Mouse (Mus musculus) v-Abl transformed pro-B cells (cell line): ENCODE data around the gene Defb36.

ENCODE experiments used
- in situ Hi-C, 2 experiments: fragments of 400-800 bp; cut with MboI; formaldehyde crosslinking; loops; one replicate each; pipeline ENCODE4 v1.15.1; 2025; ENCODE audit not compliant: unreplicated experiment in 2 of 2

The Defb36 gene

GRCm38 (mm10) chr2:152604057-152604456, at the start of gene Defb36:
TSS of gene Defb36 (plus strand) at chr2:152604327.
- in situ Hi-C loops, result no loop called here

- in situ Hi-C loops, result no loop called here
Observed at GRCm38 (mm10) chr2:152556655-152557054, 47.5 kb upstream of the Defb36 start.

GRCm38 (mm10) chr2:152569038-152569437, 35.1 kb upstream of the Defb36 start, which contains the start of gene Gm17416:
TSS of gene Gm17416 (plus strand) at chr2:152569338.
- in situ Hi-C loops, result no loop called here

- in situ Hi-C loops, result no loop called here
Observed at GRCm38 (mm10) chr2:152569881-152570280, 34.2 kb upstream of the Defb36 start.

DNA sequence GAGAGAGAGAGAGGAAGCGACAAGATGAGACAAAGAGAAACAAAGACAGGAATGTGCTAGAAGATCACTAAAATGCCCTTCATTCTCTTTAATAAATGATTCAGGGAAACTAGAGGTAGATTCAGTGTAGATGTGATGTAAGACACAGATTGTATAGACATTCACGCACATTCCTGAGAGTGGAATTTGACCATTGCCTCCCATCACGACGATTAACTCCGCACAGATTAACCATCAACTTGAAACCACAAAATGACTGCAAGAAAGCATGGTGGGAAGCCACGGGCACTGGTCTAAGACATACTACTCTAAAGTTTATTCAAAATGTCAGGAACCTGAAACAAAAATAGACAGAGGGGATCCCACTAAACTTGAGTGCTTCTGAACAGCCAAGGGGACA, 33.8 kb upstream of the Defb36 start:
- in situ Hi-C loops, result no loop called here

GRCm38 (mm10) chr2:152572114-152572794, 31.9 kb upstream of the Defb36 start, which contains the start of gene Defb21:
TSS of gene Defb21 (plus strand) at chr2:152572744.
- in situ Hi-C loops, result no loop called here

GRCm38 (mm10) chr2:152573484-152573883, 30.6 kb upstream of the Defb36 start:
- in situ Hi-C loops, result no loop called here

GRCm38 (mm10) chr2:152580107-152580506, 24.0 kb upstream of the Defb36 start, which contains the start of gene Defb19:
TSS of gene Defb19 (minus strand) at chr2:152580312.
- in situ Hi-C loops, result no loop called here

DNA sequence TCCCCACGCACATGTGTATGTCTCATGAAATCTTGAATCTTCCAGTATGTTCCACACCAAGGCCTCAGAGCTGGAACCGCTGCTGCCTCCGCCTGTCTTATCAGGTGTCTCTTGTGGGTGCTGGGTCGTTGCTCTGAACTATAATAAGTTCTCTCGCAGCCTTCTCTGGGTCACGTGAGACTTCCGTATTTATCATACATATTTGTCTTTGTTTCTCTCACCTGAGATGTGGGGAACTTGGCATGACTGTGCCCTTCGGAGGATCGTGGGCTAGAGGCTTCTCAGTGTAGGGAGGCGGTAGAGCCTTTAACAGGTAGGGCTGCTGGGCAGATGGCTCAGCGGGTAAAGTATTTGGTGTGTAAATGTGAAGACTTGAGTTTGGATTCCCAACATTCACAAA, 23.5 kb upstream of the Defb36 start:
- in situ Hi-C loops, result no loop called here

- in situ Hi-C loops, result no loop called here
Observed at GRCm38 (mm10) chr2:152586926-152587560, 17.1 kb upstream of the Defb36 start.

DNA sequence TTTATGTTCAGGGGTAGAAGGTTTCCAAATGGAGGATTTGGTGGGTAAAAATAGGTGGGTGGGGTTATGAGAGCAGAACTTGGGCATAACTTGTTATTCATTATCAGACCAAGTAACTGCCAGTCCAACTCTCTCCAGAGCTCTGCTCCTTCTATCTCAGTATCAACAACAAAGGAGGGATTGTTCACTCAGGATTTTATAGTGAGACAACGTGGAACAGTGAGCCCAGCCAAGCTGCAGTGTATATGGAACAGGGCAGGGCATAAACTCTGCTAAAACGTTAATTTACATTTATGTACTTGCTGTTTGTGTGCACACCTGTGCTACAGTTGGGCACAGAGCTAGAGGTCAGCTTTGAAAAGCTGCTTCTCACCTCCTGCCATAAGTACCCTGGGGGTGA, 15.7 kb upstream of the Defb36 start:
- in situ Hi-C loops, result no loop called here

- in situ Hi-C loops, result no loop called here
Observed at GRCm38 (mm10) chr2:152589021-152589420, 15.1 kb upstream of the Defb36 start.

DNA sequence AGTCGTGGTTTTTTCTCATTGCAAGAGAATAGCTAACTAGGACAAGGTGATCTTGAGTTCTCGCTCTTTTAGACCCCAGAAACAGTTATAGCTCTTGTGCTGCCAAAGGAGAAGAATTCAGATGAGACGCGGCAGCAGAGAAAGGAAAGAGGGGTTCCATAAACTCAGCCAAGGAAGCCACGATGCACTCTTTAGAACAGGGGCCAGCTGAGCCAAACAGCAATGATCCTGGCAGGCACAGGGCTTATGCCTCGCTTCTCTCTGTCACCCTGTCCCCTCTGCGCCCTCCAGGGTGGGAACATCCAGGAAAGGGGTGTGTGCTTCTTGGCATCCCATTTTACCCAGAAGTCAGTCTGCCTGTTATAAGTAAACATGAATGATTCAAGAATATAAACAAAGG, 4.8 kb upstream of the Defb36 start, which contains the start of gene Defb45:
TSS of gene Defb45 (minus strand) at position 101 of the 400 bp plus-strand sequence.
- in situ Hi-C loops, result no loop called here

DNA sequence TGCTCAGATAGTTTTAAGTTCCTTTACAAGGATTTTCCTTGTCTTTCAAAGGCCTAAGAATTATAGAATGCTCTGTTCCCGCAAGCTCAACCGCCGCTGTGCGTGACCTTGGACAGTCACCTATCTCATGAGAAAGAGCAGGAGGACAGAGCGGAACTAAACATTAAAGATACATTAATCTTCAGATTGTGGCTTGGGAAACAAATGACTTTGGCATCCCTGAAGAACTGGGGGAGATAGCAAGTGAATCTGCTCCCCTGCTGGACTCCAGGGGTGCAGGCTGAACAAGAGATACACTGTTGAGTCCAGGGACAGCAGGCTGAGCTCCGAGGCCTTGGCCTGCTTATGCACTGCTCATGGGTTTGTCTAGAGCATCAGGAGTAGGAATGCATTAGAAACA, 4.1 kb upstream of the Defb36 start:
- in situ Hi-C loops, result no loop called here

GRCm38 (mm10) chr2:152601275-152601960, 2.7 kb upstream of the Defb36 start:
- in situ Hi-C loops, result no loop called here

DNA sequence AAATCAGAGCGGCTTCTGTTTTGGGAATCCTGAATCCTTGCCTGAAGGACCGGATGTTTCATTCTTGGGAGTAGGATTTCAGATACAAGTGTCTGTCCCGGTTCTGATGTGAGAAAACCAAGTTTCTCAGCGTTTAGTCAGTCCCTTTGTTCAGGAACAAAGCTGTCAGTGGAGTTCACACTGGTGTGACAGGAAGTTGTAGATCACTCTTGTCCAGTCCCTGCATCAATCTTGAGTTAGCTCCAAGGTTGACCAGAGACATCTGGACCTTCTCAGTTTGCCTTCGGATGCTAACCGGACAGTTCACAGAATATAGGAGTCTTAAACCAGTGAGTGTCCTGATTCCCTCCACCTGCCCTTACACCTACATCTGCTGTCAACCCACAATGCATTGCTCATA, 3.6 kb downstream of the Defb36 start:
- in situ Hi-C loops, result no loop called here

DNA sequence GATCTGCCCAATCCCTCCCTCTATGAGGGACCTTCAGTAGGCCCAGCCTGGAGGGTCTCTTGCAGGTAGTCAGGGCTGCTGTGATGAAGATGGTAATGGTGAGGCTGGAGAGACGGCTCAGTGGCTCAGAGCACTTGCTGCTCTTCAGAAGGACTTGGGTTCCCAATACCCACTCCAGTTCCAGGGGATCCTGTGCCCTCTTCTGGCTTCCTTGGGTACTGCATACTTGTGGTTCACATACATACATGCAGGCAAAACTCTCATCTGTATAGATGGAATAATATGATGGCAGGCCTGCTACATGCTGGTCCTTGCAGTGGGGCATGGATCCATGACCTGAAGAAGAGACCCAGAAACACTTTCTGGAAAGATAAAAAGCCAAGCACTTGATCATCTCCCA, 4.6 kb downstream of the Defb36 start:
- in situ Hi-C loops, result no loop called here

GRCm38 (mm10) chr2:152612193-152612592, 8.1 kb downstream of the Defb36 start:
- in situ Hi-C loops, result loop anchor here (10.0 kb wide), 2 partner anchors 83 to 323 kb away; partner anchors contain the start of gene Foxs1 (in 2 of the 2)

- in situ Hi-C loops, result loop anchor here (5.0 to 10.0 kb wide), 3 partner anchors 79 to 319 kb away; partner anchors contain the start of genes Bcl2l1 (in 2 of the 2) and Foxs1 (in 2 of the 2)
Observed at GRCm38 (mm10) chr2:152615563-152615962, 11.4 kb downstream of the Defb36 start.

DNA sequence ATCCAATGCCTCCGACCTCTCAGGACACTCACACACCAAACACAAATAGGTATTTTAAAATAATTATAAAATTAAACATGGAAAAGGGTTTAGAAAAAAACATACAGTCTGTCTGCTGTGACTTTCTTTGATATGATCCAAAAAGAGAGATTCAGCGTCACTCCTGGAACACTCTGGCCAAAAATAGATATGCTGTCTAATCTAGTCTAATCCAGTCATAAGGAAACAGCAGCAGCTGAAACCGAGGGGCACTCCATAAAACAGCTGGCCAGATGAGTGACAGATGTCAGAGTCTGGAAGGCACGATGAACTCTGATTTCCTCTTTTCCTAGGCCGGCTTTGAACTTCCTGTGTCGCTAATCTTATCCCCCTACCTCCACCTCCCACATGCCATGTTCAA, 12.3 kb downstream of the Defb36 start:
- in situ Hi-C loops, result loop anchor here (5.0 to 10.0 kb wide), 3 partner anchors 78 to 318 kb away; partner anchors contain the start of genes Bcl2l1 (in 2 of the 2) and Foxs1 (in 2 of the 2)

DNA sequence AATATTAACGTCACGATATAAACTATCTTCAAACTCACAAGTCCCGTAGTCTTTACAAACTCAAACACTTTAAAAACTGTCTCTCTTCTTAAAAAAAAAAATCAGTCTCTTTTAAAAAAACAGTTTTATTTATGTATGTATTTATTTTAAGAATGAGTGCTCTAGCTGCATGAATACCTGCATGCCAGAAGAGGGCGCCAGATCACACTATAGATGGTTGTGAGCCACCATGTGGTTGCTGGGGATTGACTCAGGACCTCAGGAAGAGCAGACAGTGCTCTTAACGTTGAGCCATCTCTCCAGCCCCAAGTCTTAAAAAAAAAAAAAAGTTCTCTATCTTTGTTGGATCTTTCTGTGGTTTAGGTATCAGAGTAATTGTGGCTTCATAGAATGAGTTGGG, 13.2 kb downstream of the Defb36 start:
- in situ Hi-C loops, result loop anchor here (5.0 to 10.0 kb wide), 3 partner anchors 77 to 317 kb away; partner anchors contain the start of genes Bcl2l1 (in 2 of the 2) and Foxs1 (in 2 of the 2)
